Mouse (Mus musculus): ENCODE measurements around the gene Pou3f1.
"Not testable (repeated sequence)": the region's sequence is repeated elsewhere in the genome, so short reads cannot be mapped to it uniquely, and the experiment has no call there.

Pou3f1 gene

DNA sequence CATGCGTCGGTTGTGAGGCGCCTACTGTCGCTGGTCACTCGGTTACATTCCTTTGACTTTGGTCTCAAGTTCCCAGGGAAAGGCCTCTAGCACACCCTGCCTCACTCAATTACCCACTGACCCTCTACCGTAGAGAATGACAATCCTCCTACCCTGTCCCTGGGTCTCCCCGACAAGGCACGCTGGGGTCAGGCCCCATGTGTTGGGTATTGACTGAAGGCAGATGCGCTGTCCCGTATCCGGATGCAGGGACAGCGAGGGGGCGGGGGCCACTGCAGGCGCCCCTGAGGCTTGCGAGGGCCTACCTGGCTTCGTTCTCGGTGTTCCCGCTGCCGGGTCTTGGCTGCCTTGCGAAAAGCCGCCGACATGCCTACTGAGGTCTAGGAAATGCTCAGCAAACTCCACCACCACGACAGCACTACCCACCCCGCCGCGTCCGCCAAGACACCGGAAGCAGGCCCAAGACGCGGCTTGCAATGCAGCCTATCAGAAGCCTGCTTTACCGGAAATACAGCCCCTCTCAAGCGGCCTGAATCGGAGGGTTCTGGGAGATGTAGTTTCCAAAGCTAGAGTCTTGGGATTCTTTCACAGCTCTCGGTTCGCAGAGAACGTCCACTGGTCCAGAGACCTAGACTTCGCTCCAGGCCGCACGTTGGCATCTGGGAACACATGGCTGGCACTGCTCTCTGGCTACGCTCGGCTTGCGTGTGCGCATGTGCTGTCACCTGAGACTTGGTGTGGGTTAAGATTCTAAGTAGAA, 36.7 kb downstream of the Pou3f1 start, which contains the start of gene Utp11:
Gene Utp11 (minus strand): TSS at position 466 of the 760 bp plus-strand sequence.
- DNase-seq (ENCODE audit: low spot score), result peak; percentile 76

GRCm38 (mm10) chr4:124694572-124694971, 38.0 kb downstream of the Pou3f1 start:
- DNase-seq (ENCODE audit: low spot score), result no peak

DNA sequence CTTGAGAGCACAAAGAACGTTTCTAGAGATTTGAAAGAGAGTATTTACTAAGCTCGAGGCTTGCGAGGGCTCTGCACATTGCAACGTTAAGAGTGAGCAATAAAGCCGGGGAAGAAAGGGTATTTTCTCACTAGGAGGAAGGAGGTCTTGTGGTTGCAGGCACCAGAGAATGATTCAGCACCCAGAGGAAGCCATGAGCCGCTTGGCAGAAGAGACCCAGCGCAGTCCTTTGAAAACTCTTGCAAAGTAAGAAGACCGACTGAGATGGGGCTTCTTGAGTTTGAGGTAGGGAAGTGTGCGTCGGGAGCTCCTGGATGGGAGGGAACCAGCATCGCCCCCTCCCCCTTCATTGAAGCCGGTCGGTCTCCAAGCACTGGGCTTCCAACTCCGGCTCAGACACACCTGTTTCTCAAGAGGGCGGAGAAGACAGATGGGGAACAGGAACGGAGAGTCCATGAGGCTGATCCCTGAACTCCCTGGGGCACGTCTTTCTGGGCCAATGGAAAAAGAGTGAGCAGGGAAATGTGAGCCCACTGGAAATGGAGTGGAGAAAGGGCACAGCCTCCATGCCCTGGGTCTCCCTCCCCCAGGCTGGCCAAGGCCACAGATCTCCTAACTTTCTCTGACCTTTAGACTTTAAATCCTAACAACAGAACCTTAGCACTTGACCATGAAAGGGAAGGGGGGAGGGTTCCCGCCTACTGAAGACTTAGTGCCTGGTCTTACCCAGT, 39.3 kb downstream of the Pou3f1 start:
- DNase-seq (ENCODE audit: low spot score), result no peak

DNA sequence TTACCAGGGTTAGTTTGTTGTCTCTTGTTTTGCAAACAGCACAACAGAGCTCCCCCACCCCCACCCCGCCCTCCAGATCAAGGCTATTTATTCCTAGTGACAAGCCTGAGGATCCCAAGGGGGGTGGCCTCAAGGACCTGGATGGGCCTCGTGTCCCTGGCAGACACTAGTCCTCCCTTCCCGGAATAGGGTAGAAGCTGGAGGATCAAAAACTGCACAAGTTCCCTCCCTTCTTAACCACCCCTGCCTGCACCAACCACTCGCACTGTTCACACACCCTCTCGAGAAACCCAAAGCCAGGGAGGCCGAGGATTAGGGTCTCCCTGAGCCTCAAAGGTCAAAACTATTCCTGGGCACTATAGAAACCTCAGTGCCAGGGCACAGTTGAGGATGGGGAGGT, 43.2 kb downstream of the Pou3f1 start:
- DNase-seq (ENCODE audit: low spot score), result no peak

DNA sequence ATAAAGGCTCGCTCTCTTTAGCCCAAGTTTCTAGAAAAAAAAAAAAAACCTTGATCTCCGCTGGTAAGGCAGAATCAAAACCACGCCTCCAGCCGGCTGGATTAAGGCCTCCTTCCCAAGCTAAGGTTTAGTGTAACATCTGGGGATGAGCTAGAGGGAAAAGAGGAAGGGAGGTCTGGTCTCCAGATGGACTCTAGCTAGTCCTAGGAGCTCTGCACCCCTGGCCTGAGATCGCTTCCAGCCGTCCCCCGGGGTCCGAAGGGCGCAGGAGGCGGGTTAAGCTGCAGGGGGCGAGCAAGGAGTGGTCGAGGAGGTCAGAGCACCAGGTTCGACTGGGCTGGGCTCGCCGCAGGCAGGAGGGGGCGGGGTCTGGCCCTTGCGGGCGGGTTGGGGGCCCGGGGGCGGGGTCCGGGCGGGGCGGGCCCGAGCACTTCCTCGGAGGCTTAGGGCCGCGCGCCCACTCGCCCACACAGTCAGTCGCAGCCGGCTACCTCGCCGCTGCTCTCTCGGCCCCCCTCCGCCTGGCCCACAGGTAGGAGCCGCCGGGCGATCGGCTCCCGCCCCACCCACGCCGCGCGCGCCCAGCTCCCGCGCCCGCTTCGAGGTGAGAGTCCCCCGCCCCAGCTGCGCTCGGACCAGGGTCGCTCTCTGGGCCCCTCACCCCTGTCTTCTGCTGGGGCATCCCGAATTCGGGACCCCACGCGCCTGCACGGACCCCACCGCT, 43.8 kb downstream of the Pou3f1 start, which contains the start of gene Fhl3:
Gene Fhl3 (plus strand): TSS at position 454 of the 724 bp plus-strand sequence.
- DNase-seq (ENCODE audit: low spot score), result peak; percentile 56

GRCm38 (mm10) chr4:124701052-124701845, 44.6 kb downstream of the Pou3f1 start:
- no peak for DNase-seq (ENCODE audit: low spot score)

- no peak for DNase-seq (ENCODE audit: low spot score)
These were observed 45.3 kb downstream of the Pou3f1 start for GRCm38 (mm10) chr4:124701916-124702315.

DNA sequence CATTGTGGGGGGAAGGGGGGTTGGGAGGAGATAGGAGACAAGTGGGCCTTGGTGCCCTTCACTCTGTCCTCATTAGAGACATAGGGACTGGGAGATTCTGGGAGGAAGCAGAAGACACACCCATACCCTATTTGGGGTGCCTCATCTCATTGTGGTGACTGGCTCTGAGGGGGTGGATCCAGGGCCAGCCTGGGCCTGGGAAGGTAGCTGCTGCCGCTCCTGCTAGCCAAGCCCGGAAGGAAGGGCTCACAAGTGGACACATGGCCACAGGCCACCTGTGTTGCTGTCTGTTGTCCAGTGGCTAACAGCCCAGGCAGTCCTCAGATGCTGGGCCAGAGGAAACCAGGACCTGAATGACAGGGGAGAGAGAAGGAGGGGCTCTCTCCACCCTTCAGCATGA, 46.8 kb downstream of the Pou3f1 start:
- no peak for DNase-seq (ENCODE audit: low spot score)

DNA sequence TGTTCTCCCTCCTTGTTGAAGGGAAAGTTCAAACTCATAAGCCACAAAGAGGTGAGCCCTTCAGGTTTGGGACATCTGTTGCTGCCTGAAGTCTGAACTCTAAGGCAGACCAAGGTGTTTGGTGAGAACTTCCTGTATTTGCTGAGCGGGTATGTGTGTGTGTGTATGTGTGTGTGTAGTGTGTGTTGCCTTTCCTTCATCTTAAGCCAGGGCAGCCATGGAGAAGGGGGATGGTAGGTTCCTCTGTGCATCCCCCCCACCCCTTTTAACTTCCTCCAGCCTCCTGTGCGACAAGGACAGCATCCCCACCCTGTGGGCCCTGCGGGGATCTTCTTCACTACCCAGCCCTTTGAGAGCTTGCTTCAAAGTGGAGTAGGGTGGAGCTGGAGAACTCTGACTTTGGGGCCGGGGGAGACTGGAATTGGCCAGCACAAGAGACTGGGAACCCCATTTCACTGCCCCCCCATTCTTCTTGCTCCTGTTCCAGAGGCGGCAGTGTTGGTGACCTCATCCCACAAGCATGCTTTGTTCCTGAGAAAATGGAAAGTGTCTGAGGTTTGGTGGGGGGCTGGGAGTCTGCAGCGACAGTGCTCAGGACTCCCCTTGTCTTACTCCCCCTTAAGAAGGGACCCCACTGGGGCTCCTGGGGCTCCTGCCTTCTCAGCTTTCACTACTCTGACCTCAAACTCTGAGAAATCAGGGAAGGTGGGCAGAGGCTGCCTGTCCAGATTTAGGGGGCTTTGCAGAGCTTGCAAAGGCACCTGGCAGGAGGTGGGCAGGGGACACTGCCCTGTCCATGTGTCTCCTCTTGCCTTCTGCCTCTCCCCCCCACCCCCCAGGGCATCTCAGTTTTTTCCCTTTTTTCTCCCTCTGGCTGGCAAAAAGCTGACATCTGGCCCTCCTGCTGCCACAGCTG, 47.5 kb downstream of the Pou3f1 start:
- DNase-seq (ENCODE audit: low spot score), result no peak

DNA sequence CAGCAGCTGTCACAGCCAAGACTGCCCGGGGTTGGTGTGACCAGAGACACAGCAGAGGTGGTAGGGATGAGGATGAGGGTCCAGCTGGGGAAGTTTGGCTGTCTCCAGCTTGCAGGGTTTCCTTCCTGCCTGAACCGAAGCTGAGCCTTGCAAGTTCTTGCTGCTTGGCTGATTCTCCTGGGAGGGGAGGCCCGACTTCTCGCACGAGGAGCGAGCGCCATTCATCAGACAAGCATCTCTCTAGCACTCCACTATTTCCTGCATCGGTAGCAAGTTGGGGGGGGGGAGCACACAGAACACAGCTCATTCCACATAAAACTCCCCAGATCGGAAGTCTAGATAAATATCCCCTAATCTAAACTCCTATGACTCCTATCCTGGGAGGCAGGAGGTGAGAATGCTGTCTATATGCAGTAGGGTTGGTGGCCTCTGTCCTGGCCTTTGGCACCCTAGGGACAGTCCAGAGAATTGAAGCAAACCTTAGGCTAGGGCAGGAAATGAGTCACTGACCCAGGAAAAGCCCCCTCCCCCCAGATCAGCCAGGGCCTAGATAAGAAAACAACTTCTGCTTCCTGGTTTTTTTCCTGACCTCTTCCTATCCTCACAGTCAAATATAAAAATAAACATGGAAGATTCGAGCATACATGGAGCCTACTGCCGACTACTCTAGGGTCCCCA, 48.3 kb downstream of the Pou3f1 start:
- DNase-seq (ENCODE audit: low spot score), result no peak

GRCm38 (mm10) chr4:124705661-124706269, 49.2 kb downstream of the Pou3f1 start:
- no peak for DNase-seq (ENCODE audit: low spot score)

DNA sequence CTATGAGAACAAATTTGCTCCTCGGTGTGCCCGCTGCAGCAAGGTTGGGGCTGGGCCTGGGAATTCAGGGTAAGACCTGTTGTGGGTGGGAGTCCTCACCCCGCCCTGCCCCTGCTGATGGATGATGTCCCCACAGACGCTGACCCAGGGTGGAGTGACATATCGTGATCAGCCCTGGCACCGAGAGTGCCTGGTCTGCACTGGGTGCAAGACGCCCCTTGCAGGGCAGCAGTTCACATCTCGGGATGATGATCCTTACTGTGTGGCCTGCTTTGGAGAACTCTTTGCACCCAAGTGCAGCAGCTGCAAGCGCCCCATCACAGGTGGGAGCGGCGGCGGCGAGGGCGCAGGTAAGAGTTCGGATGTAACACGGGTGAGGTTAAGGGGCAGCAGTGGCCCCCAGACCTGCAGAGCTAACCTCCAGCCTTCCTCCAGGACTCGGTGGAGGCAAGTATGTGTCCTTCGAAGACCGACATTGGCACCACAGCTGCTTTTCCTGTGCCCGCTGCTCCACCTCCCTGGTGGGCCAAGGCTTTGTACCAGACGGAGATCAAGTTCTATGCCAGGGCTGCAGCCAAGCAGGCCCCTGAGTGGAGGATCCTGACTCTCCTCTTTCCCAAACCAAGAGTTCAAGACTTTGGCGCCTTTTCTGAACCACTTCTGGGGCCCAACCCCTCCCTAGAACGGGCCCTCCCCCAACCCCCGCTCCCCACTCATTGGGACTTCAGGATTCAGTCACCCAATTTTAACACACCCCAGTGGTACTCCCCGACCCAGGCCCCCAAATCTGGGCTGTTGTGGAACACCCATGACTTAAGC, 51.0 kb downstream of the Pou3f1 start:
- DNase-seq (ENCODE audit: low spot score), result not testable (repeated sequence)

GRCm38 (mm10) chr4:124708200-124708517, 51.6 kb downstream of the Pou3f1 start:
- DNase-seq (ENCODE audit: low spot score), result not testable (repeated sequence)

DNA sequence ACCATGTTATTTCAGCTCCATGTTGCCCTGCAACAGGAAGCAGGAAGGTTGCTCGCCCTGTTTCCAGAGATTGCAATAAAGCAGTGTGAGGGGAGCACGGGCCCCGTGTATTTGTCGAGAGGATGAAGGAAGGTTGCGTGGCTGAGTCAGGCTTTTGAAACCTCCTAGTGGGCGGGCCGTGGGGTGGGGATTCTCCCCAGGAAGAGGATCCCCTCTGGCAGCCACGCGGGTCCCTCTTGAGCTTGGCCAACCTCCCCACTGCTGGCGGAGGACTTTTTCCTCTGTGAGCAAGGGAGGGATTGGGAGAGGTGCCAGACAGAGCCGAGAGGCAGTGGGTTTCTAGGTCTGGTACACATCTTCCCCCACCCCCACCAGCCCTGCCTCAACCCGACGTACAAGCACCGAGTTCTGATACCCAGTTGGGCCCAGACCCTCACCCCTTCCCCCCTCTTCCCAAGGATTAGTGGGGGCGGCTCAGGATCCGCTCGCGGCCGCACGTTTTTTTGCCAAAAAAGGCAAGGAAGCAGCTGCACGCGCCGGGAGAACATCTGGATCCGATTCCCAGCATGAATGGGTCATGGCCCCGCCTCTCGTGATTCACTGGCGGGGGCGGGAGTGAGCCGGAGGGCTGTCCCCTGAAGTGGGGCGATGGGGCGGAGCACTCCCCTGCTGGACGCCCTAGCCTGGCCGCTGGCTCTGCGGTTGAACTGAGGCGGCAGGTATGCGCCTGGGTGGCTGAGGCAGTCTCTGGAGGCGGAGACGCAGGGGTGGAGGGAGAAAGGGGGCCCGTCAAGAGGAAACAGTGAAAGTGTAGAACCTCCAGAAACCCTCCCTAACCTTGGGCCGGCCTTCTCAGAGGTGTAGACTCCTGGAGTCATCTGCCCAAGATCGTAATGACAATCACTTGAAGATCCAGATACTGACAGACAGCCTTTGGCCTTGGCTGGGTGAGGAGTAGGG, 52.2 kb downstream of the Pou3f1 start:
- peak; percentile 91 for DNase-seq (ENCODE audit: low spot score)

DNA sequence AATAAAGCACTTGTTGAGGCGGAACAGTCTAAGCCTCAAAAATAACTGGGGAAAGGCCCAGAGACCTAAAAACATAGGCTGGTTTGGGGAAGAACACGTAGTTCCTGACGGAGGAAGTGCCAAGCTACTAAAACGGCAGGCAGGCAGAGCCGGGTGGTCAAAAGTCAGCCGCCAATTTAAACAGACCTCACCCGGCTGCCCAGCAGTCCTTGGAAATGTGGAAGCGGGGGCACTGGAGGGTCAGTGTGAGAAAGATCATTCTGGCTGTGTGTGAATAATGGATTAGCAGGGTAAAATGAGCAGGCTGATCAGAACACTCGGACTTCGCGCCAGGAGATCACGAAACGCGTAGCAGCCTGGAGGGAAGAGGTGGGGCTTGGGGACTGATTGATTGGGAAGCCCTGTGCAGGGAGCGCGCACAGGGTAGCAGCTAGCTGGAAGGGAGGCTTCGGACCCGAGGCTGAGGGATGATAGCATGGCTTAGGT, 53.4 kb downstream of the Pou3f1 start:
- DNase-seq (ENCODE audit: low spot score), result peak; percentile 21
